Mouse (Mus musculus) heart, embryonic 11.5 days (tissue): ENCODE measurements around the gene Il12rb2. TPM values are rescaled to one million over a fixed set of nuclear protein-coding genes. Genes with fewer than 3 reads are reported as not detected.
A peak's percentile ranks its signal among the peaks of the same experiment; 100 is the strongest.

Experiments used
- ATAC-seq: fragments of 200-750 bp; cut with Nextera tagmentation; replicated peaks from 2 replicates; pipeline ENCODE4 v1.8.0; 2017; ENCODE audit warnings: moderate library complexity; ENCODE audit not compliant: insufficient number of reproducible peaks, low FRiP score, low TSS enrichment
- H3K27ac ChIP-seq: fragments of 300-500 bp; sonication (generic); 2 replicates; pipeline ENCODE4 v1.5.1; 2014; ENCODE audit warnings: mild to moderate bottlenecking, low read depth, low read length
- H3K27me3 ChIP-seq: fragments of 300-500 bp; sonication (generic); 2 replicates; pipeline ENCODE4 v1.6.1; 2014; ENCODE audit warnings: mild to moderate bottlenecking, low read length, mixed read lengths; ENCODE audit not compliant: control insufficient read depth, insufficient read depth
- H3K36me3 ChIP-seq: fragments of 300-500 bp; sonication (generic); 2 replicates; pipeline ENCODE4 v1.6.1; 2014; ENCODE audit warnings: mild to moderate bottlenecking, low read length, moderate library complexity, mixed read lengths; ENCODE audit not compliant: control insufficient read depth, insufficient read depth
- H3K4me1 ChIP-seq: fragments of 300-500 bp; sonication (generic); 2 replicates; pipeline ENCODE4 v1.6.1; 2014; ENCODE audit warnings: low read length; ENCODE audit not compliant: control insufficient read depth, insufficient read depth
- H3K4me2 ChIP-seq: fragments of 300-500 bp; sonication (generic); 2 replicates; pipeline ENCODE4 v1.6.1; 2014; ENCODE audit warnings: mild to moderate bottlenecking, moderate library complexity
- H3K4me3 ChIP-seq: fragments of 300-500 bp; sonication (generic); 2 replicates; pipeline ENCODE4 v1.5.1; 2014; ENCODE audit warnings: low read depth, low read length
- H3K9ac ChIP-seq: fragments of 300-500 bp; sonication (generic); 2 replicates; pipeline ENCODE4 v1.6.1; 2014; ENCODE audit warnings: mild to moderate bottlenecking, low read depth, low read length, moderate library complexity
- H3K9me3 ChIP-seq: fragments of 300-500 bp; sonication (generic); replicated peaks from 2 replicates; pipeline ENCODE4 v1.6.1; 2016; ENCODE audit warnings: low read length; ENCODE audit not compliant: control insufficient read depth
- WGBS: fragments of 180-500 bp; shearing (Covaris S2); extraction: QIAGEN DNeasy Blood & Tissue Kit; methylation state at CpG from one replicate; pipeline ENCODE4 v1.1.7; 2014; ENCODE audit not compliant: insufficient replicate concordance; 5-methylcytosine and 5-hydroxymethylcytosine counted together
- polyA plus RNA-seq: library from polyadenylated mRNA; unstranded; fragments of >200 nt; fragmentation: Nextera tagmentation; extraction: Ambion mirVana; gene quantifications from 2 replicates; pipeline ENCODE4 v1.2.1, GENCODE M21; 2014

Gene Il12rb2
- polyA plus RNA-seq, 1 experiment from 2014 or later, result 0.06 TPM

DNA sequence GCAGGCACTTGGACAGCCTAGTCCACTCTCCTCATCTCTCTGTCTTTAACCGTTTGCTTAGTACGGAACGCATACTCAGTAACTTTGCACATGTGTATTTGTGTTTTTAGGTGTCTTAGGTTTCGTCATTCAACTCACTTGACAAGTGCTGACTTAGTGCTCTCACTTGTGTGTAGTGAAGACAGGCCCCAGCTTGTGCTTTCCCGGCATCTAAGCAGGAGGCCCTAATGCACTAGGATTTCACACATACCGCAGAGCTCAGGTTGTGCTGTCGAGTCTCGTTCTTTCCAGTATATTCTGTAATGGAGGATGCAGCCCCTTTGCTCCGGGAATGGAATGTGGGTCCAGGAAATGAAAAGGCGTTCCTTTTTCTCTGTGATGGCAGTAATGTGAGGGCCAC is 72.8 kb downstream of the Il12rb2 start:
- no peak overlapping the region for H3K4me3 ChIP-seq
- no peaks in the 10 kb centered on the region for H3K9me3 ChIP-seq
- no peak overlapping the region for H3K27ac ChIP-seq
- H3K27me3 ChIP-seq, result no peaks in the 10 kb centered on the region
- H3K9ac ChIP-seq, result no peak overlapping the region
- H3K4me1 ChIP-seq, result peaks cover 4% of the 10 kb centered on the region
- 77% methylated on average over 10 of the region's 10 CpGs for WGBS
- no peaks in the 10 kb centered on the region for H3K36me3 ChIP-seq
- no peak for ATAC-seq
- no peak overlapping the region for H3K4me2 ChIP-seq

DNA sequence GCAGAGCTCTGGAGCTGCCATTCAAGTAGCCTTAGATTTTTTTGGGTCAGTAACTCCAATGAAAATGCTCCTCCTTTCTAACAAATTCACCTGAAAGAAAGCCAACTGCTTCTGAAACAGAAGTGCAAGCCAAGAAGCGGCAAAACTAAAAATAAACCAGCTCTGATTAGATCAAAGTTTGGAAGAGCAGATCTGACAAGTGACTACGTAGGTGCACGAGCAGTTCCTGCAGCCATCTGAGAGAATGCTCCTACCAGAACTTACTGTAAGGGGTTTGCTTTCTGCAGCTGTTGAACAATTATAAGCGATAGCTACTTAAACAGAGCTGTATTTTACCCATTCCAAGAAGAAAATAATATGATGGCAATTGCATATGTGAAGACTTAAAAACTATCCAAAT is 73.5 kb downstream of the Il12rb2 start:
- H3K4me2 ChIP-seq, result no peak overlapping the region
- no peak overlapping the region for H3K9ac ChIP-seq
- 68% methylated on average over 4 of the region's 4 CpGs for WGBS
- no peak overlapping the region for H3K4me3 ChIP-seq
- H3K27me3 ChIP-seq, result no peaks in the 10 kb centered on the region
- H3K27ac ChIP-seq, result no peak overlapping the region
- ATAC-seq, result no peak
- H3K4me1 ChIP-seq, result peaks cover 4% of the 10 kb centered on the region
- H3K36me3 ChIP-seq, result no peaks in the 10 kb centered on the region
- H3K9me3 ChIP-seq, result no peaks in the 10 kb centered on the region

DNA sequence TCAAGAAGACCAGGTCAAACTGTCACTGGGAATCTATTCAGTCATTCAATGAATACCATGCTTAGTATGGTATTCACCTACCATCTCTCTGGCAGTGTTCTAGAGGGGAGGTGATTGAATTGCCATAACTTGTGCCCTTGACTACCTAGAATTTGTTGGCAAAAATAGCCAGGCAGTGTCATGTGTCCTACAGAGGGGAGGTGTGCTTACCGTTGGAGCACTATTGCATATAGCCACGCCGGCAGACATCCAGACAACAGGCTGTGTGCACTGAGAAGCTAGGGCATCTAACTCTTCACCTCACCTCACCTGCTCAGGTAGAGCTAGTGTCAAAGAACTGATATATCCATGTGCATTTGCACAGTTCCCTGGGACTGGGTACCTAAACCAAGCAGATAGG is 74.8 kb downstream of the Il12rb2 start:
- no peak overlapping the region for H3K4me2 ChIP-seq
- no peaks in the 10 kb centered on the region for H3K36me3 ChIP-seq
- H3K27me3 ChIP-seq, result no peaks in the 10 kb centered on the region
- WGBS, result 76% methylated on average over 3 of the region's 3 CpGs
- H3K4me1 ChIP-seq, result peaks cover 4% of the 10 kb centered on the region
- no peak overlapping the region for H3K4me3 ChIP-seq
- no peak for ATAC-seq
- no peak overlapping the region for H3K9ac ChIP-seq
- no peaks in the 10 kb centered on the region for H3K9me3 ChIP-seq
- no peak overlapping the region for H3K27ac ChIP-seq

DNA sequence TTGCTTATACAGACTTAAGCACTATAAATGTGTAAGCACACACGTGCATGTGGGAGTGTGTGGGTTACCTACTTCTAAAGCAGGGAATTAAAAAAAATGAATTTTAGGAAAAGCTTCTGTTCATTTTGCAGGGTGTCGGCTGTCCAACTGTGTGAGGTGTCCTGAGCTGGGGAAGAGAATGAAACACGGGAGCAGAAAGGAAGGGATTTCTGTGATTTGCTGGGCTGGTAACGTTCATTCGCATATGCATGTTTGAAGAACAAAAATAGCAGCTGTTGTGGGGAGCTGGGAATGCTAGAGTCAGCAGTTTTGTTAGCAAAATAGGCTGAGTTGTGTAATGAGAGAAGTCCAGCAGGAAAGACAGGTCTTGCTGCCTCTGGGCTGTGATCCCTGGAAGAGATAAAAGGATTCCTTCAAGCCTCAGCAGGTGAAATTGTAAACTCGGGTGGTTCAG is 75.3 kb downstream of the Il12rb2 start:
- no peak; the same call in 1 of the 2 replicates for ATAC-seq
- peaks cover 4% of the 10 kb centered on the region for H3K4me1 ChIP-seq
- H3K4me2 ChIP-seq, result no peak overlapping the region
- H3K27me3 ChIP-seq, result no peaks in the 10 kb centered on the region
- no peak overlapping the region for H3K4me3 ChIP-seq
- H3K9ac ChIP-seq, result no peak overlapping the region
- 51% methylated on average over 6 of the region's 6 CpGs for WGBS
- no peaks in the 10 kb centered on the region for H3K9me3 ChIP-seq
- no peak overlapping the region for H3K27ac ChIP-seq
- H3K36me3 ChIP-seq, result no peaks in the 10 kb centered on the region

DNA sequence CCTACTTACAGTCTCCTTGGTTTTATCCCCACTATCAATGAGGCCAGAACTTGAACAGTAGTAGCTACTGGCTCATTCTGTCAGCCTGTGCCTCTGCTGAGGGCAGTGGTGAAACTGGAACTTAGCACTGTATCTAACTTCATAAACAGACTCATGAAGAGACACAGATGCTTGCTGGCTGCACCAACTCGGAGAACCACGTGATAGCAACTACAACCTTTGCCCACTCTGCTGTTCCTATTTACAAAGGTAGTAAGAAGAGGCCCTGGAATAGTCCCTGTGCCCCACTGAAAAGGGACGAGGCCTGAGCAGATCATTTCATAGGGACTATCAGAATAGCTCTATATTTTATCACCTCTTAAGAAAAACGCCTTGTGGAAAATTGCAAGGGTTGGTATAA is 75.7 kb downstream of the Il12rb2 start:
- no peaks in the 10 kb centered on the region for H3K27me3 ChIP-seq
- H3K27ac ChIP-seq, result no peak overlapping the region
- H3K4me2 ChIP-seq, result no peak overlapping the region
- H3K4me1 ChIP-seq, result peaks cover 4% of the 10 kb centered on the region
- H3K36me3 ChIP-seq, result no peaks in the 10 kb centered on the region
- no peak for ATAC-seq
- H3K4me3 ChIP-seq, result no peak overlapping the region
- 61% methylated on average over 4 of the region's 4 CpGs for WGBS
- no peak overlapping the region for H3K9ac ChIP-seq
- H3K9me3 ChIP-seq, result no peaks in the 10 kb centered on the region

DNA sequence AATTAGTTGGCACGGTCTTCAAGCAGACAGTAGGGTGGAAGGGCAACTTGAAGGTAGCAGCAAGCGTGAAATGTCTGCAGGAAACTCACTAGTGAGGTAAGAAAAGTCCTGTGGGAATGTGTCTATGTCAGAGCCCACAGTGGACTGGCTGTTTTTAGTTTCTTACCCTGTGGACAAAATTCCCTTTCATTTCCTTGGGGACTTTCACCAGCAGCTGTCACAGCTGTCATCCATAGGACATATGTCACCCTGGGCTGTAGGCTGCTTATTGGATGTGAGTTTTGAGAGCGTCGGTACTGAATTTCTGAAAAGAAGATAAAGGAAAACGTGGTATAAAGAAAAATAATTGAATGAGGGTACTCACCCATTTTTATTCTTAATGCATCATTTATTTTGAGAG is 77.2 kb downstream of the Il12rb2 start:
- H3K4me3 ChIP-seq, result no peak overlapping the region

DNA sequence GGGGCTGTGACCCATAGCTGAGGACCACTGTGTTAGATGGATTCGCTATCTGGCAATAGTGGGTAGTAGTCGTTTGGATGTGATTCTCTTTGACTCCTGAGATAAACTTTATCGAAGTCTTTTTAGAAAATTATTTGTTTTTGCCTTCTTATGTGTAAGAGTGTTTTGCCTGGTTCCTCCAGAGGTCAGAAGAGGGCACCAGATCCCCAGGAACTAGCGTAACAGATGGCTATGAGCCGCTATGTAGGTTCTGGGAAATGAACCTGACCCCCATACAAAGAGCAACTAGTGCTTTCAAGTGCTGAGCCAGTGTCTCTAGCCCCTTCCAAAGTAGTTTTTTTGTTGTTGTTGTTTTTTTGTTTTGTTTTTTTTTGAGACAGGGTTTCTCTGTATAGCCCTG is 79.9 kb downstream of the Il12rb2 start:
- no peaks in the 10 kb centered on the region for H3K9me3 ChIP-seq
- no peak overlapping the region for H3K4me3 ChIP-seq
- no peaks in the 10 kb centered on the region for H3K36me3 ChIP-seq
- no peak overlapping the region for H3K9ac ChIP-seq
- no peak overlapping the region for H3K4me2 ChIP-seq
- no peak for ATAC-seq
- WGBS, result 53% methylated on average over 5 of the region's 5 CpGs
- H3K4me1 ChIP-seq, result no peaks in the 10 kb centered on the region; the same call in 1 of the 2 replicates
- H3K27me3 ChIP-seq, result no peaks in the 10 kb centered on the region
- H3K27ac ChIP-seq, result no peak overlapping the region

More for the DNA sequence above, 77.2 kb downstream of the Il12rb2 start:
- 79% methylated on average over 5 of the region's 5 CpGs for WGBS
- Histone ChIP-seq H3K4me2 (no peak overlapping the region), H3K4me1 (peaks cover 4% of the 10 kb centered on the region), H3K36me3 (no peaks in the 10 kb centered on the region), H3K9me3 (no peaks in the 10 kb centered on the region), H3K9ac (no peak overlapping the region), H3K27ac (no peak overlapping the region), H3K27me3 (no peaks in the 10 kb centered on the region)
- ATAC-seq, result no peak

DNA sequence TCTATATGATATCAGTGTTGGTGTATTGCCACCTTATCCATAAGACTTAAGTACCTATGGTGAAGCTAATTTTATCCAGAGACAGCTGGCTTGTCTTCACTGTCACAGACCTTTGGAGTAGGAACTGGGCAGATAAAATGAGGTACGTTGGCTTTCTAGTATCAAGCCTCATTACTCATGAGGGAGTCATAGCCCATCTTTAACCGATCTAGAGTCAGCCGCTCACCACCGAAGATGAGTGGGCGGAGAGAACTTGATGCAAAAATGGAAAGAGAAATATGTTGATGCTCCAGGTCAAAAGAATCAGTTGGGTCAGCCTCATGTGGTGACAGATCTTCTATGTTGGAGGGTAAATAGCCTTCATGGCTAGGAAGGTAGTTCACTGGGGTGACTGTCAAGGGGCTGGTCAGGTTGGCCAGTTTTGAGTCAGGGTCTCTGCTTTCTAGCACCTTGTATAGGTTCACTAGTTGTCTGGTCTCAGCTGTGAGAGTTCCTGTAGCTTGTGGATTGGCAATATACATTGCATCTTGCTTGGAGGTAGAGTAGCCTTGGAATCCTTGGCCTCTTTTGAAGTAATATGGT is 83.9 kb downstream of the Il12rb2 start:
- Histone ChIP-seq H3K4me3 (no peak overlapping the region), H3K36me3 (0 out of 2 replicates have a peak, but pooled peaks cover 3% of the 10 kb centered on the region), H3K9ac (no peak overlapping the region), H3K27ac (no peak overlapping the region), H3K4me1 (no peaks in the 10 kb centered on the region), H3K4me2 (no peak overlapping the region), H3K27me3 (no peaks in the 10 kb centered on the region), H3K9me3 (no peaks in the 10 kb centered on the region)
- 69% methylated on average over 5 of the region's 5 CpGs for WGBS
- 0 out of 2 replicates have a peak, but pooled peaks have one; percentile 4 for ATAC-seq

DNA sequence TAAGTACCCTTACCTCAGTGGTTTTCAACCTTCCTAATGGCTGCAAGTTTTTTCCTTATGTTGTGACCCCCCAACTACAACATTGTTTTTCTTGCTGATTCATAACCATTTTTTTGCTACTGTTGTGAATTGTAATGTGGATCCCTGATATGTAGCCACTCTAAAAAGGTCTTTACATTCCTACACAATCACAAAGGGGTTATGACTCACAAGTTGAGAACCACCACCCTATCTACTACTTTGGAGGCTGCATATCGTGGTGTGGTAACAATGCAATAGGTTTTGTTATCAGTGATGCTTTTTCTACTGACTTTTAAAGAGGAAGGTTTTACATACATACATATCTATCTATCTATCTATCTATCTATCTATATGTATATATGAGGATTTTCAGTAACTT is 93.1 kb downstream of the Il12rb2 start:
- Histone ChIP-seq H3K4me1 (no peaks in the 10 kb centered on the region), H3K36me3 (peaks cover 6% of the 10 kb centered on the region), H3K27ac (no peak overlapping the region), H3K4me3 (no peak overlapping the region), H3K27me3 (no peaks in the 10 kb centered on the region), H3K9me3 (no peaks in the 10 kb centered on the region), H3K4me2 (no peak overlapping the region), H3K9ac (no peak overlapping the region)
- no peak for ATAC-seq
- 60% methylated on average over 1 of the region's 1 CpGs for WGBS
